Mouse (Mus musculus) gastrocnemius, postnatal 4 days (tissue): ENCODE data around the gene Thsd4. TPM values are rescaled to one million over a fixed set of nuclear protein-coding genes. Genes with fewer than 3 reads are reported as not detected.
A peak's percentile ranks its signal among the peaks of the same experiment; 100 is the strongest.

Source experiments
- DNase-seq, 2 experiments: peaks; one replicate each; pipeline ENCODE4 v3.0.0; 2021 to 2022; ENCODE audit warnings: low spot score in 2 of 2, mixed read lengths in 2 of 2
- total RNA-seq, 2 experiments: library from RNA; stranded (reverse); gene quantifications; 2 replicates each; pipeline ENCODE4 v1.2.3; 2021

Gene Thsd4
- total RNA-seq, 2 experiments from 2014 or later: 23.5 to 27.4 TPM

DNA sequence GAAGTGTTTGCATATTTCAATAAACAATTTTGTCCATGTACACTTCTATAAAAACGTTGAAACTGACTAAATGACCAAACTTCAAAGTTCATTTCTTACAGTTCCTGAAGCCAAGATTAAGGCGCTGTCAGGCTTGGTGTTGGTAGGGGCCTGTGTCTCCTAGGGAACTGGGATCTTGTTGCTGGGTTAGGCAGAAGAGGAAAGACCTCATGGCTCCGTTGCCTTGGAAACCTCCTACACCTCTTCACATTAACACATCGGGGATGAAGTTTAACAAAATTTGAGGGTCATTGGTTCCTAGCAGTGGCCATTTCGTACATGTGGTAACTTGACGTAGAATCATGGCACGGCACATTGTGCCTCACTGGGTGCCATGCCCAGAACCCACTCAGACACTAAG lies 361.7 kb downstream of the Thsd4 start:
- DNase-seq: no peak

DNA sequence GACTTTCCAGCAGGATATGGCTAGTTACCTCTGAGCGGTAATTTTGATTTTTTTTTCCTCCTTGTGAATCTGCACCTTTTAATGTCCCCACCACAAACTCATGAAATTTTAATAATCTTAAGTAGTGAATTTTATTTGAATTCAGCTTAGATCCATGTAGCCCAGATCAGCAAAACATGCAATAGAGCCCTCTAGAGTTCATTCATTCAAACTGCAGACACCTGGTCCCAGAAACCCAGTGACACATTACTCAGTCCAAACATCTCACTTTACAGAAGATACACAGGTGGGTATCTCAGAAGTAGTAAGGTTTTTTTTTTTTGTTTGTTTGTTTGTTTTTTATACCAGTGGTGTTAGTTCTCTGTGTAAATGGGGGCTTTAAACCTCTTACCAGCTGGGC lies 368.9 kb downstream of the Thsd4 start:
- DNase-seq: no peak

DNA sequence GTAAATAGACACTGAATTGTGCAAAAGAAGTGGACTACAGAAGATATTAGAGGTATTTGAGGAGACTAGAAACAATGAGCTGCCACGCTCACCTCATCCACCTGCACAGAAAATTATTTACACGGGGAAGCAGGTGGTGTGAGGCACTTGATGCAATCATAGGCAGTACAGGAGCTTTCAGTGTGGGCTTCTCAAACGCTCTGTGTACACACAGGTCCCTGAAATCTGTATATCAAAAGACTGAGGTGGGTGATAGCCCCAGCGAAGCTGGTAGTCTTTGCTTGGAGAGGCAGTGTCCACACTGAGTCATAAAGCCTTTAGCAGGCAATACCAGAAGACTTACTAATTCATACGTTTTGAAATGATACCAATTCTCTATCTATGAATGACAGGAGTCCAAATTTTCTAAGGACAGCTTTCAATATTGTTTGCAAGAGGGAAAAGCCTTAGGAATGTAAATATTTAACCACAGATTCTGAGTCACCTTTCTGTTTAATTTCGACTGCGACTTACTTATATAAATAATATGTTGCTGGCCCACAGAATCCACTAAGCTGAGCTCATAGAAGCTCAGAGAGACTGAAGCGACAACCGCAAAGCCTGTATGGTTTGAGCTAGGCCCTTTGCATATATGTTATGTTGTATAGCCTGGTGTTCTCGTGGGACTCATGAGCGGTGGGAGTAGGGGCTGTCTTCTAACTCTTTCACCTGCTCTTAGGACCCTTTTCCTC lies 369.8 kb downstream of the Thsd4 start:
- DNase-seq: no peak

DNA sequence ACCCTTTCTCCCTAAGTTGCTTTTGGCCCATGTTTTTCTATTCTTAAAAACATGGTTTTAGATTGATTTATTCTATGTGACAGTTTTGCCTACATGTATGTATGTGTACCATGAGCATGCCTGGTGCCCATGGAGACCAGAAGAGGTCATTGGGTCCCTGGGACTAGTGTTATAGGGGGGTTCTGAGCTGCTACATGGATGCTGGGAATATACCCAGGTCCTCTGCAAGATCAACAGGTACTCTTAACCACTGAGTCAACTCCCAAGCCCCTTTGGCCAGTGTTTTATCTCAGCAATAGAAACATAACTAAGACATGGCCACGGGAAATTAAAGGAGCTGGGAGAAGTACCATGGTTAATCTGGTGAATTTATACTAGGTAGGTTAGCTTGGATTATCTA lies 371.3 kb downstream of the Thsd4 start:
- no peak for DNase-seq

DNA sequence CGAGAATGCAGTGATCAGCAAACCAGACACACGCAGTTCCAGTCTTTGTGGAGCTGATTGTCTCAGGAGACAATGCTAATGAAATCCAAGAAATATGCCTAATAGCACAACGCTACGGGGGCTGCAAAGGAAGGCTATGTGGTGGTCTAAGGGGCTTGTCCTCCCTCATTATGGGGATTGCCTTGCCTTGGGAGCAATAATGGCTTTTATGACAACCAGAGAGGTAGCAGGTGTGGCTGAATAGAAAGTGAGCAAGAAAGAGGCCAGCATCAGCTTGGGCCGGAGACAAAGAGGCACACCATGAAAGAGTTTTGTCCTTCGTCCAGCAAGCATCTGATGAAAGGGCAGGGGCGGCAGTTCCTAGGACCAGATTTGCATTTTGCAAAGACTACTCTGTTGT lies 372.9 kb downstream of the Thsd4 start:
- DNase-seq: no peak

DNA sequence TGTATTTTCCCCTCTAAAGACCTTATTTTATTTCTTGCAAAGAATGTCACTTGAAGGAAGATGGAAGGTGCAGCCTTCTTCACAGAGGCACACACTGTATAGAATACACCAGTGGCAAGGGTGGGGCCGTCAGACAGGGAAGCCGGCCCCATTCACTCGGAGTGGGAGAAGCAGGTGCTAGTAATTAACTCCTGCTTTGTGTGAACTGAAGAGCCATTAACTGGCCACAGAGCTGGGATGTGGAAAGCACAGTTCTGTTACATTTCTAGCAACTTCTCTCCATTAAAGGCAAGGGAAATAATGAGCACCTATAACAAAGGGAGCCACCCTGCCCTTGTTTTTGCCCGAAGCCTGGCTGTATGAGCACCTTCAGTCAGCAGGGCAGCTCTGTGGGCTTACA lies 374.4 kb downstream of the Thsd4 start:
- DNase-seq: no peak

DNA sequence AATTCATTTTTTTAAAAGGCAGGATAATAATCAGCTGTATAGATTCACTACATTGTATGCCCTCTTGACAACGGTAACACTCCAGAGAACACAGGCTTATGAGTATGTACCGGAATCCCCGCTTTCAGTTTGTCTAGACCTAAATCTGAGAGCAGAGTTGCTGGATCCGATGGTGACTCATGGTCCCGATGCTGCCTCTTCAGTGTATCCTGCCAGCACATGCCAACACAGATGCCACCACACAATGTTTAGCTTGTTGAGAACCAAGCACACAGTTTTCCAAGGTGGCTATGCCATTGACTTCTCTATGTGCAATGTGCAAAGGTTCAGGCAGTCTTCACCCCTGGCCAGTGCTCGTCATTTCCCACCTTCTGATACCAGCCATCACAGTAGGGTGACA lies 378.0 kb downstream of the Thsd4 start:
- DNase-seq: no peak

DNA sequence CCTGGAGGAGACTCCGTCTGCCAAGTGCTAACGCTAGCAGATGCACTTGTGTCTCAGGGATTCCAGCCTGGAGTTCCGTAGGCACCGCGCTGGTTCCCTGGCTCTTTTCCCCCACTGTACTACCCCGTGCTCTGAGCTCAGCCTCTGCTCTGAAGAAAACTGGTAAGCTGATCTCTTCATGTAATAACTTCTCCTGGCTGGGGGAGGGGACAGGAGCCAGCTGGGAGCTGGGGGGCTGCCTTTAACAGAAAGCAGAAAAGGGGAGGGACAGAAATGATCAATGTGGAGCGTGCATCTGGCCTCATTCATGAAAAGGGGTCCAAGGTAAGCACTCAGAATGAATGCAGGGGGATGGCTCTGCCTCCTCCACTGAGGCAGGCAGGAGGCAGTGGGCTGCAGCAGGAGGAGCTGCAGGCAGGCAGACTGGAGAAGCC lies 380.7 kb downstream of the Thsd4 start:
- no peak for DNase-seq

DNA sequence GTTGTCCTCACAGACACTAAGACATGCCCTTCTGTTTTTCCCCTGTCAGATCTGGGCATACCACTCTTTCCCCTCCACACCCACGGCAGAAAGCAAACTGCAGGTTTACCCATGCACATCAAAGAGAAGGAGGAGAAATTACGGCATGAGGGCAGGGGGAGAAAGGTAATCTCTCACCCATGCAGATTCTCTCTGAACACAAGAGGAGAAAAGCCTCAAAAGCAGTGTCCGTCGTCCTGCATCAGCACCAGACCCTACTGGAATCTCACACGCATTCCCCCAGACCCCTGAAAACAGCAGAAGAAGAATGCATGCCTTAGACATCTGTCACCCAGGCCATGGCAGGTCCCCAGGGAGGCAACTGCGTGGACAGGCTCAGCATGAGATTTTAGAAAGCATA lies 381.4 kb downstream of the Thsd4 start:
- no peak for DNase-seq

DNA sequence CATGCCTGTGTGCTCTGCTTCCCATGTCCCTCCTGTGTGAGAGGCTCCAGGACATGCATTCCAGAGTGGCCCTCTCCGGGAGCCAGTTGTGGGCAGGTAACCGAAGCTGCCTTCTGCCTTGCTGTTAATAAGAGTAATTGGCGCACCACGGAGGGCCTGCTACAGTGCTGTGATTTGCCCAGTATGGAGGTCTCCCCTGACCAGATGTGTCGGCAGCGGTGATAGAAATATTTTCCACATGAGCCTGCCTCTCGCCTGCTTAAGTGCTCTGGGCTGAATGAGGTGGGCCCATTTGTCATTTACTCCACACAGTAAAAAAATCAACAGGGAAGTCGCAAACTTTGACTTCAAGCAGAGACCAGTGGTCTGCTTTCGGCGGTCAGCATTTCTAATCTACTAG lies 382.4 kb downstream of the Thsd4 start:
- no peak for DNase-seq

DNA sequence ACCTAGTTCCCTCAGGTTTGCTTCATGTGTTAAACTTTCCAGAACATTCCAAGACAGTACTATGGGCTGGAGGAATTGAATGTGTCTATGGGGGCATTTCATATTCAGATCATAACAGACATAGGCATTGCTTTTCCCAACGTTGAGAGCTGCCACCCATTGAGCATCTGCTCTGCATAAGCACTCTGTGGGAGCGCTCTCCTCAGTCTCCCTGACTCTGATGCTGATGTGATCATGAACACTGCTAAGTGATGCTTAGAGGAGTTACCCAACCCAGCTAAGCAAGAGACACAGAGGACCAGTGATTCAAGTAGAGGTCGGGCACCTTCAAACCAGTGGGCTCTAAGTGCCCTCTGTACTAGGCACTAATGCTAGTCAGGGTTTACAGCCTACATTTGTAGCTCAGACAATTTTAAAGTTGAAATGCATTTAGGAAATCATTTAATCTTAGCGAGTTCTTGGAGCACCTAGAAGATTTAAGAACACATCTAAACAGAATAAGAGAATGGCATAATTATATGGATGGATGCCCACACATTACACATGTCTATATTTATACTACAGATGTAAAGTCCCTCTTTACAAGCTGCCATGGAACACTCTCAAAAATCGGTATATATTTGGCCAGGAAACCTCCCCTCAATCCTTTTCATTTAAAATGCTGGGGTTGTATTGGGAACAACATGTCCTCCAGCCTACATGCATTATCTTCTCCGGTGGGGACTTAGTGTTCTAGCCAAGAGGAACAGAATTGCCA lies 392.4 kb downstream of the Thsd4 start:
- no peak for DNase-seq

DNA sequence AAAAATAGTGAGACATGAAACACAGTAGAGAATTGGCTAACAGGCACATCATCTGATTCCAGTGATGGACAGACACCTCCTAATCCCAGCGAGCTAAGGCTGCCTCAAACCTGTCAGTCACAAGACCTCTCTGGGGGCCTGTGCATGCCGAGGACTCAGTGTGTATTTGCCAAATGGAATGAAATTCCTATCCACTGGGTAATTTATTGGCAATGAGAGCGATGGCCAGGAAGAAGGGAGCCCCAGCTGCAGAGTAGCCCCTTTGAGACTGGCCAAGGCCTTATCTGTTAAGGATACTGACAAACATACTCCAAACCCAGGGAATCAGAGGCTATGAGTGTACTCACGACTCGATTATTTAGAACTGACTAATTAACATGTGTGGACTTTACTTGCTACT lies 394.9 kb downstream of the Thsd4 start:
- DNase-seq: no peak

DNA sequence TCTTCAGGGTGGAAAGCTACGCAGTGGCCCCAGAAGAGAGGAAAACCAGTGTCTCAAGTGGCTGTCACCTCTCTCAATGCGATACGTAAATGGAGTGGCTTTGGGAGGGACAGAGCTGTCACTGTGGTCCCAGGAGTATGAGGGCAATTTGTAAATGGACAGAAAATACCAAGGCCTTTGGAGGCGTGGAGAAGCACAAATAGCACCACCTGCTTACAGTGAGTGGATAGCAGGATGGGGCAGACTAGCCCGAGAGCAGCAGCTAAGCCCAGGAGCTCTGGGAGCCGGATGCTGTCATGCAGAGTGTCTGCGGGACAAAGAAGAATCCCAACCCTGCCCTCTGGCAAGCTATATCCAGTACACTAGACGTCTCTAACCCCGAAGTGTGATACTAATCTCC lies 397.7 kb downstream of the Thsd4 start:
- DNase-seq: no peak

DNA sequence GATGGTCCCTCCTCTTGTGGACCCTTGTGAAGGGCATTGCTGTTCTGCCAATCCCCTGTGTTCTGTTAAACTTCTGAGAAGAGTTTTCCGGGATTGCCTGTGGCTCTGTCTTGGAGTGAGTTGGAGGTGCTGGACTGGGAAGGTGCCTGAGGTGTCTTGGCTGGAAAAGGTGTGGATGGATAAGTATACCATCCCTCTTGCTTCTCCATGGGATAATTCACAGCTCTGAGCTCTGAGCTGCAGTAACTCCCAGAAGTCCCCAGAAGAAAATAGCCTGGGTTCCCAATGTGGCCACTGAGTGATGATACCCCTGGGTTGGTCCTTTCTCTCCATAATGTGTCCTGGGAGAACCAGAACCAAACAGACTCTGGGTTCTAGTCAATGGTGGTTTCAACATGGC lies 398.8 kb downstream of the Thsd4 start:
- DNase-seq: no peak

DNA sequence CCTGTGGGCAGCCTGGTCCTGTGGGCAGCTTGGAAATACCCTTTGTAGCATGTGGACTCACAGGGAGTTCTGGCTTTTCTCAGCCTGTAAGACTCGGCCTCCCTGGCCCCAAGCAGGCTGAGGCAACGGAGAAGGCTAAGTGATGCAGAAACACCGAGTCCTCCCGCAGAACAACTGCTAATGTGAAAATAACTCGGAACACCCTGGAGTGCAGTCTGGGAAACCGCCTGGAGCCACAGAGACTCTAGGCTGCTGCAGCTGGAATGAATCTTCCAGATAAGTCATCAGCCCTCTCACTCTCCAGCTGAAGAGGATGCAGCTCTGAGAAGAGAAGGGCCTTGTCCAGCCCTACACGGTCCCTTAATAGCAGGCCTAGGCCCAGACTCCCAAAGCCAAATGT lies 402.0 kb downstream of the Thsd4 start:
- peak in 1 of 2 experiments; percentile 59 for DNase-seq

DNA sequence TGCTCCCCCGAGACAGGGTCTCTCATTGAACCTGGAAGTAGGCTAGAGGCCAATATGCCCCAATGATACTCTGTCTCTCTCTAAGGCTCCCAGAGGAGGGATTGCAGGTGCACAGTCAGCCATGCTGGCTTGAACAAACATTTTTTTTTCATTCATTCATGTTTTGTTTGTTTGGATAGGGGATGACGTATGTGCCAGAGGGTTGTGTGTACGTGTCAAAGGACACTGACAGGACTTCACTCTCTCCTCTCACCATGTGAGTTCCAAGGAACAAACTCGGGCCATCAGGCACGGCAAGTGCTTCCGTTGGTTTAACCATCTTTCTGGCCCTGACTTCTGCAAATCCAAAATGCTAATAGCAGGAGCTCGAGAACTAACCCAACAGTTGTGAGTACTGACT lies 404.0 kb downstream of the Thsd4 start:
- no peak for DNase-seq

DNA sequence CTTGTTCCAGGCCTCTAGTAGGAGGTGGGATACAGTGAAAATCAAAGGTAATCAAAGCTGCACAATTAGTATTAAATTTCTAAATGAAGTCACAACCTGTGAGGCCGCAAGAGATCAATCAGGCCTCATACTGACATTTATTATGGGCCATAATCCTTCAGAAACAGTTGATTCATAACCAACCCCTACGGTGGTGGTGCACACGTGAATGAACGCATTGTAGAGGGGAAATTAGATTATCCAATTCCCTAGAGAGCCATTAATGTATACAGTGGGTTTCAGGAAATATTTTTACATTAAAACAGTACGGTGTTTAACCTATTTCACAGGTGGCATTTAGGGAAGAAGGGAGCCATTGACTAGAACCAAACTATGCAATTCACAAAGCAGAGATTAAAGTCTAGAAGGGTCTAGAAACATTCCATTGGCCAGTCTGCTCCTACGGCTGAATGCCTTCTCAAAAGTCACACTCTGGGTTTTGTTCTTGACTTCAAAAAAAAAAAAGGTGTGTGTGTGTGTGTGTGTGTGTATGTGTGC lies 406.1 kb downstream of the Thsd4 start:
- no peak for DNase-seq

DNA sequence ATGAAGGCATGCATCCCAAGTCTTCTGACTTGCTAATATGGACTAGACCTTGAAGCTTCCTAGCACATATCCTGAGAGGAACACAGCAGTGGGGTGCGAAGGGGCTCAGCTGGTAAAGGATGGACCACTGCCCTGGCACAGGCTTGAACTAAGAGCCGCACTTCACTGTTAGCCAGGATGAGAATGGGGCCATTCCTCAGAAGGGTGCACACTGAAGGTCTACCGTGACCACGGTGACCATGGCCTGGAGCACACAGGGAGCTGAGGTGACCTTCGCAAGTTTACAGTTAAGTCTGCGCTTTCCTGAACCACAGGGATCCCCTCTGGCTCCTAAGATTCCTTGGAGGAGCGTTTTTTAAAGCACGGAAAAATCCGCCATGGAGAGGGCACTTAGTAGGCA lies 406.5 kb downstream of the Thsd4 start:
- DNase-seq: no peak

DNA sequence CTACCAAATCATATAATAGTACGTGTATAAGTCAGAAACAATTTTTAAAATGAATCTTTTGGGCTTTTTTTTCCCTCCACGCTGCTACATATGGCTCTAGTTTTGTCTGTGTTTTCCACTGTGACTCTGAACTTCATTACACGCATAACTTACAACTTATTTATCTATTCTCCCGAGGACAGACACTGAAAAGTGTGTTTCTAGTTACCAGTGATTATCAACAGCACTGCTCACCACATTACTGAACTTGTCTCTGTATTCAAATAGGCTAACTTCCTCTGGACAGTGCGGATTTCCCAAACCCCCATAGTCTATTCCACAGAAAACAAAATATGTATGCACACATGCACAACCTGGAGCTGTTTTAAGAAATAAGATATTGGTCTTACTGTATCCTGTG lies 411.6 kb downstream of the Thsd4 start:
- no peak for DNase-seq

DNA sequence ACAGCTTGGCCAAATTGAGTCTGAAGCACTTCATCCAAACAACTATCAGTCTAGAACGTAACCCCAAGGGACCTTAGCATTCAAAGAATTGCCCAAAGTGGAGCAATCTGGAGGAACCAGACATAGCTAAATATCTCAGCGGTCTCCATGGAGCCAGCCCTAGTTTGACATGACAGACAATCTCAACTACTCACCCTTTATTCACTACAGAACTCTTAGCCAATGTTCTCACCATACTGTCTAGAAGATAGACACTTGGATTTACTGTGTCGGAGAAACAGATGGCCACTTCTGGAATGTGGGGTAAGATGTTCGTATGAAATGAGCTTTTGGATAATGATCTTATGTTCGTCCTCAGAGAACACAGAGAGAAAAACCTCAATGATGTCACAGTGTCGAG lies 415.2 kb downstream of the Thsd4 start:
- DNase-seq: no peak

DNA sequence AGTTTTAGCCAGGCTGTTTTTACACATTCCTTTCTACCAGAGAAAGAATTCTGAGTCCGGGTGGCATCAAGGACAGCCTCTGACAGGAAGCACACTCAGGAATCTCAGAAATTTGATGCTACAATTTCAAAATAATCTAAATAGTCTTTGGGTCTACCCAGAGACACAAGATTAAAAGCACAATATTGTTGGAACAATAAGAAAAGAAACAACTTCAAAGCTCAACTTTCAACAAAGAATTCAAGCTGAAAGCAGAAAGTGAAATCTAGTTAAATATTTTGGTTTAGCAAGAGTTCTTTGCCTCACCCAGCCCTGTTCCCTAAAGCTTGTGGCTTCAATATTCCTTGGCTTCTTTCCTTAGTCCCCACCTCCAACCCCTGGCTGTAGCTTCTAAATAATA lies 415.7 kb downstream of the Thsd4 start:
- DNase-seq: no peak

DNA sequence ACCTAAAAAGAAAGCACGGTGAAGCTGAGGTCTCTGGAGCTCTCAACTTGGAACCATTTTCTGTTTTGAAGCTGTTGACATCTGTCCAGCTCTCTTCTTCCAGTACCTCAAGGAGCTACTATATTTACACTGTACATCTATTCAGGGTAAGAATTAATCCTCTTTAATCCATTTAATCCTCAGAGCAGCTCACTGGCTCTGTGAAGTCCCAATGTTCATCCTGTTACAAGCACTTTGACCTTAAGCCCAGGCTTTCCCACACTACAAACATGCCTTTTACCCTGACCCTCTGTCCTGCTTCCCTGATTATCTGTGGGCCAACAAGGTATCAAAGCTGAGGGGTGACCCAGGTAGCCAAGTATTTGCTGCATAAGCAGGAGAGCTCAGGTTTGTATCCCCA lies 427.6 kb downstream of the Thsd4 start:
- no peak for DNase-seq

DNA sequence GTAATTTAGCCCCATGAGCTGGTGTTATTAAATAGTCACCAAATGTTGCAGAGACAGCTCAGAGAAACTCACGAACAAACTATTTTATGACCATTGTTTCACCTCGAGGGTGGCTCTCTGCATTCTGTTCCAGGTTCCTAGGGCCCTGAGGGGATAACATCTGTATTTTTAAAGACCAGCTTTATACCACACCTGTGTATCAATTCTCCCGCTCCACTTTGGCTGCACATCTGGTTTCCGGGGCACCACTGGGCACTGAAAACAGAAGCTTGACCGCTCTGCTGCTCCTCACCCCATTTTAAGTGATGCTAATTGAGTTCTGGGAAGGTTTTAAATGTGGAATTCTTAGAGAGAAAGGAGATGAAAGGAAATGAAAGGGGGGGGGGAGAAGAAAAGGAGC lies 429.4 kb downstream of the Thsd4 start:
- DNase-seq: no peak
